Mouse (Mus musculus) heart, postnatal 0 days (tissue): ENCODE results near the gene Atp5b.
"Not testable (repeated sequence)": the region's sequence is repeated elsewhere in the genome, so short reads cannot be mapped to it uniquely, and the experiment has no call there.

Experiments
- CTCF ChIP-seq: IDR thresholded peaks from 2 replicates; pipeline ENCODE4 v1.5.1; 2016; ENCODE audit warnings: antibody characterized with exemption, control low read depth, low read depth
- EP300 ChIP-seq: IDR thresholded peaks from 2 replicates; pipeline ENCODE4 v1.6.1; 2016; ENCODE audit warnings: antibody characterized with exemption, low read depth

DNA sequence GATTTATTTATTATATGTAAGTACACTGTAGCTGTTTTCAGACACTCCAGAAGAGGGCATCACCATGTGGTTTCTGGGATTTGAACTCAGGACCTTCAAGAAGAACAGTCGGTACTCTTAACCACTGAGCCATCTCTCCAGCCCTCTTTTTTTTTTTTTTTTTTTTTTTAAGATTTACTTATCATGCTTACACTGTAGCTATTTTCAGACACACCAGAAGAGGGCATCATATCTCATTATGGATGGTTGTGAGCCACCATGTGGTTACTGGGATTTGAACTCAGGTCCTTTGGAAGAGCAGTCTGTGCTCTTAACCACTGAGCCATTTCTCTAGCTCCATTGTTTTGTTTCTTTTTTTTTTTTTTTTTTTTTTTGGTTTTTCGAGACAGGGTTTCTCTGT, 30.9 kb upstream of the Atp5b start:
- TF ChIP-seq CTCF, EP300: not testable (repeated sequence)
